Mouse (Mus musculus): ENCODE data around the gene Shh.

- no peak for TF ChIP-seq POLR2A (IDR thresholded peaks at IDR 0.05; ENCODE audit: control insufficient read depth, low read depth, low read length)
- no peak for TF ChIP-seq CTCF (IDR thresholded peaks at IDR 0.05; ENCODE audit: control insufficient read depth, insufficient read depth, insufficient replicate concordance, low read depth, low read length)
Observed at GRCm38 (mm10) chr5:28453523-28453922, 13.5 kb downstream of the Shh start.

All from testis, adult 2 months (tissue).